Mouse (Mus musculus) retina, adult 2 months (tissue): Measurements from ENCODE around the gene Azin2.

Source experiments
- DNase-seq: peaks from one replicate; pipeline ENCODE4 v3.0.0-alpha.2; 2012; ENCODE audit warnings: low read depth, low spot score

Gene Azin2

DNA sequence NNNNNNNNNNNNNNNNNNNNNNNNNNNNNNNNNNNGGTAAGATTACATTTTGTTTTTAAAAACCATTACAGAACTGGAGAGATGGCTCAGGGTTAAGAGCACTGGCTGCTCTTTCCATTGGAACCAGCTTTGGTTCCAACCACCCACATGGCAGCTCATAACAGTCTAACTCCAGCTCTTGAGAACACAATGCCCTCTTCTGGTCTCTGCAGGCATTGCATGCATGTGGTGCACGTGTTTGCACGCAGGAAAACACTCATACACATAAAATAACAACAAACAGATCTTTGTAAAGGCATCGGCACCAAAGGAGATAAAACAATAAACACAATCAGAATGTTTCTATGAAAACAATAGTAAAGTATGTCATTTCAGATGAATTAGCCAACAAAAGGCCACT is 19.9 kb downstream of the Azin2 start:
- no peak for DNase-seq

DNA sequence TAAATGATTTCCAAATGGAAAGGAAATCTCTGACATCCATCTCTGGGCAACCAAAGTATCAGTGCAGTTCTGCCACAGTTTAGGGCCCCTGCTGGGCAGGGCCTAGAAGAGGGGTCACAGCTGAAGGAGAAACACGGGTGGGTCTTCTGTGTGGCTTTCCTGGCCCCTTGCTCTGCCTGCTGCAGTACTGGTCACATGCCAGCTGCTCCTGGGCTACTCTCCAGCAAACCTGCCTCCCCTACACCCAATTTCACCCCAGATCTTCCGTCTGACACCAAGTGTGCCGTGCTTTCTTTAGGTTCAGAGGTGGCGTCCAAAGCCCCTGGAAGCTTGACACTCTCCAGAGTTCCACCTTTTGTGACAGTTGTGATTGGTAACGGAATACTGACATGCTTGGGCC is 26.6 kb downstream of the Azin2 start:
- DNase-seq: no peak

DNA sequence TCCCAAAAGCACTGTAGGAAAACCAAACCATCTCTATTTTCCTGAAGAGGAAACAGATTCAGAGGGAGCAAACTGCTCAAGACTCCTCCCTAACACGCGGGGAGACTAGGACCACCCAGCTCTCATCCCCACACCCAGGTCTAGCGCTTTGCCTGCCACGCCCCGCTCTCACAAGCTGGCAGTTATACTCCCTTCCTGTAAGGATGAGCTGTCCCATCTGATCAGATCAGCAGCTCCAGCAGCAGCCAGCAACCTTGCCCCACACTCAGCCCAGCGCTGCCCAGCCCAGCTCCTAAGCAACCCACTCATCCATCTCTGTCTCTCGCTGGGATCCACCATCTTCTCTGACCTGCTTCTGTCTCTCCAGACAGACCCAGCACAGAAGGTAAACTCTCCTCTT is 29.5 kb downstream of the Azin2 start:
- DNase-seq: no peak

DNA sequence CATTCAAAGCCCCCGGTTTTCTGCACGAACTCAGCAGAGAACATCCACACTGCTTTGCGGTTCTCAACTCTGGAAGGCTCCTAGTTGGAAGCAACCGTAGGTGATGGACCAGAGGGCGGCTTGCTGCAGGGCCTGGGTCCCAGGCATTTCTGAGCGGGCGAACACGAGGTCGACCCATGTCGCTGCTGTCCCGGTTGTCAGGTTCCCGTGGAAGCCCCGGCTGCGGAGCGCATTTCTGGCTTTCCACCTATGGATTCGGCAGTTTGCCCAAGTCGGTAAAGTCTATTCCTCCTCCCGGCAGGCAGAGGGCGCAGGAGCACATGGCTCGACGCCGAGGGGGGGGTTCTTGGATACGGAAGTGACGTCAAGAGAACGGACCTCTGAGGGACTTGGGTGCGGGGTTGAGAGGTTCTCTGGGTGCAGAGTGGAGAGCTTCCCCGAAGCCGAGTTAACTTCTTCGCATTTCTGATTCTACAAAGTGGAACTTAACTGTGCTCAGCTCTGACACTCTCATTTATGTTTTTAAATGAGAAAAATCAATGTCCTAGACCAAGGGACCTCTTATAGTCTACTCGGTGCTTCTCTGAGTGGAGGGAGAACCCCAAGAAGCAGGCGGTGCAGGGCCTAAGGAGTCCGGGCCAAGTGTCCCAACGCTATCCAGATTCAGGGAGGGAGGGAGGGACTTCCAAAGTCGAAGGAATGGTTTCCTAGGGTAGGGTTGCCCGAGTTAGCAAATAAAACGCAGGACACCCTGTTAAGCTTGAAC is 37.2 kb downstream of the Azin2 start:
- DNase-seq: peak; percentile 83

DNA sequence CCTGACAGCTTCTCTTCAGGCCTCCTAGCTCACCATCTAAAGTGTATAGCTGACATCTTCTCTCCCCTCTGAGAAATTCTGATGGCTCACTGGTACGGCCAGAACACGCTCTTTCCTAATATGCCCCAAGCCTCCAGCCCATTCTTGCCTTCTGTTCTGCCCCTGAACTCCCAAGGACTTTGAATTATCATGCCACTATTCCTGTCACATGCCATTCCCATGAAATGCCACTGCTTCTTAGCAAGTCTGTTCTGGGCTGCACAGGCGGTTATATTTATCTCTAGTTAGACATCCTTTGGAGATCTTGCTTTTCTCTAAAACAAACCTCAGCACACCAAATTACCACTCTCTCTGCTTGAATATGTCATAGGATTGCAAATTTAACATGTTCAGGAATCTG is 38.6 kb downstream of the Azin2 start:
- DNase-seq: no peak

DNA sequence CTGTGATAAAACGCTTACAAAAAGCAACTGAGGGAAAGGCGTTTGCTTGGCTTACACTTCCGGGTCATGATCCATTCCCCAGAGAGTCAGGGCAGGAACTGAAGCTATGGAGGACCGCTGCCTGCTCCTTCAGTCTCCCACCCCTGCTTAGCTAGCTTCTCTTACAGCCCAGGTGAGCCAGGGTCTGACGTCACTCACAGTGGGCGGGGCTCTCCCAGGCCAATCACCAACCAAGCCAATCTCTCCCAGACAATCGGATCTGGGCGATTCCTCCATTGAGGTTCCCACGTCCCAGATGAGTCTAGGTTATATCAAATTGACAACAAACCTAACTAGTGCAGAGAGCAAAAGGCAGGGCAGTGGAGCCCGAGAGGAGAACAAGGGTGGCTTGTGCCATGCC is 43.1 kb downstream of the Azin2 start:
- DNase-seq: no peak

DNA sequence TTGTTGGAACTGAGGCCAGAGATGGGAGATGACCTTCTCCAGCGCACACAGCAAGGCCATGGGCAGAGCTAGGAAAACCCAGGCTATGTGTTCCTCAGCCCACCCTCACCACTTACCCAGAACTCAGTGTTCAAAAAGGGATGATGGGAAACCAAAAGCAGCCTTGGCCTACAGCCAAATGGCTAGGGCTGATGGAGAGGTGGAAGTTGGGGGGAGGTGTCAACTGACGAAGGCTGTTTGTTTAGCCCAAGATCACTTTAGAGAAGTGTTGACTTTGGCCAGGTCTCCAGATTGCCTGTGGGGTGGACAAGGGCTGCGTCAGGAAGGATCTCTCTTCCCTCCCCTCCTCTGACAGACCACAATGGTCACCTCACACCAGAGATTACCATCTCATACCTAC is 44.1 kb downstream of the Azin2 start:
- DNase-seq: no peak

DNA sequence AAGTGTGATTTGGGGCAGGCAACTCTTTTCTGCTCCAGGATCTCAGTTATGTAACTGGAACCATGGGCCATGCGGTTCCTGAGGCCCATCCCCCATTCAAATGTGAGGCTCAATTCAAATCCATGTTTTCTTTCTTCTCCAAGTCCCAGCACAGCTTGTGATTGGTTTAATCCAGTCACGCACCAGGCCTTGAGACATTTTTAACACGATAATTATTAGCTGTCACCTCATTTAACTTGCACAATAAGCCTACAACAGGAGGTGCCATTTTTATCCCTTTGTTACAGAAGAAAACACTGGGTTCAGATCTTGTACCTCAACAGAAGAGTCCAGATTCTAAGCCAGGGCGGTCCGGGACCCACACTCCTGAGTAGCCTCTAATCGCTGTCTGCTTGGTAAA is 44.5 kb downstream of the Azin2 start:
- no peak for DNase-seq

DNA sequence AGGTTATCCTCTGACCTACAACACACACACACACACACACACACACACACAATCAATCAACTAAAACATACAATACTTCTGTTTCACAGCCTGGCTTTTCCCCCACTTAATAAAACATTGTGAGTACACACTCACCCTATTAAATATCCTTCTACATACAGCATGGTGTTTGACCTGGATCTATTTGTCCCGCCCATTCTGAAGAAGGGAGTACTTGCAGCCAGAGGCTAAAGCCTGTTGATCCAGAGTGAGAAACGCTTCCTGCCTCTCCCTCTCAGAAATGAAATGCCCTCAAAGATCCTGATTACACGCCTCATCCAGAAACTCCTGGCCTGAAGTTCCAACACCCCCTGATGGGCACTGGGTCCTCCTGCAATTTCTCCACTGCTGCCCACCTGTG is 45.1 kb downstream of the Azin2 start:
- DNase-seq: no peak

DNA sequence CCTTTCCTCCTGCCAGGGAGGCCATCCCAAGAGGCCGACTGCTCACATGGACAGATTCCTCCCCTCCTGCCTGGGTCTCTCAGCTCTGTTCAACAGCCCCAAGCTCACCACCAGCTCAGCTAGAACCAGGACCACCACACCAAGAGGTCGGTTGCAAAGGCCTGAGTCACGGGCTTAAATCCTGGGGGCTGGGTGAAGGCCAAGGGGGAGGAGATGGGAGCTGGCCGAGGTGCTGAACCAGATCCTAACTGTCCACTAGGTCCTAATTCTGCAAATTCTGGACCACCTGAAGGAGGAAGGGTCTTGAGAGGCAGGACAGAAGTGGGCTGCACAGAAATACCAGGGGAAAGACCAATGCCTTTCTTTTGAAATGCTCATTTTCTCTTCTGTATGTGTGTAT is 48.4 kb downstream of the Azin2 start:
- DNase-seq: no peak

DNA sequence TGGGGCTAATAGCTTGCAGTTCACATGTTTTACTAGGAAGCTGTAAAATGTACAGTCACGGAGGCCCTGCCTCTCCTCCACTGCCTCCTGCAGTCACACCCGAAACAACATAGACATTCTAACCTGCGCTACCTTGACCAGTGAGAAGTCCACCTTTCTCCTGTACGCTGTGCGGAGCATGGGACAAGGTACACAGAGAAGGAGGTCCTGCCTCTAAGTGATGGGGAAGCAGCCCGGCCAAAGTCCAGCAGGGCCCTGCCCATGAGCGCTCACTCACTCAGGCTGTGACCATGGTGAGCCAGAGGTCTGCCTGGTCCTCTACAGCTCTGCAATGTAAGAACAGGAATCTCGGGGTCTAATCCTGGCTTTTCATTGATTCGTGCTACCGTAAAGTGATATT is 50.2 kb downstream of the Azin2 start:
- DNase-seq: no peak

DNA sequence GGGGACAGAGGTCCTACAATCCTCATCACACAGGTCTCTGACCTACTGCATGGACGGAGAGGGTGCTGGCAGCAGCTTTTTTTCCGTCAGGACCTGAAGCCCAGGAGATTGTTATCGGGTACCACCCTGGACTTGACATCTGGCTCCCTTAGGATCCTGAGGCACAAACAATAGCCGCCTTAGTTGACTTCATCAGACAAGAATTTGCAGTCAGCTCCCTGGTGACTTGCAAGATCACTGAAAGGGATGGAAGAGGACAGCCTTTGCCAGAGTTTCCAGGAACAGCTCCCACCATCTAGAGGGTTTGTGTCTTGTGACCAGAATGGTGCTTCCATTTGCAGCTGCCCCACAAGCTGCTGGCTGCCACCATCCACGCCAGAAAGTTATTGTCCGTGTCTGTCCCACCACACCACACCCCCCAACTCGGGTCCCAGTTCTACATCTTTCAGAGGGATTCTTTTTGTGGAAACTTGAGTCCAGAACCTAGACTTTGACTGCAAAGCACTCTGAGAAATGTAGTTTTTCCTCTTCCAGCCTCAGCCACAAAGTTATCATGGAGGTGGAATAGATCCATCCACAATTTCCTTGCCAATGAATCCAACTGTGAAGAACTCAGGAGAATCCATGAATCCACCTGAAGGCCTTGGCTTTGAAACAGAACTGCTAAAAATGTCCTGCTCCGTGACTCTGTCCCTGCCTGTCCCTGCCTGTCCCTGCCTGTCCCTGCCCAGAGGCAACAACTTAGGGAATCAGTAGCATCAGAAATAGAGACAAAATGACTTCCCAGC is 51.8 kb downstream of the Azin2 start:
- DNase-seq: no peak

DNA sequence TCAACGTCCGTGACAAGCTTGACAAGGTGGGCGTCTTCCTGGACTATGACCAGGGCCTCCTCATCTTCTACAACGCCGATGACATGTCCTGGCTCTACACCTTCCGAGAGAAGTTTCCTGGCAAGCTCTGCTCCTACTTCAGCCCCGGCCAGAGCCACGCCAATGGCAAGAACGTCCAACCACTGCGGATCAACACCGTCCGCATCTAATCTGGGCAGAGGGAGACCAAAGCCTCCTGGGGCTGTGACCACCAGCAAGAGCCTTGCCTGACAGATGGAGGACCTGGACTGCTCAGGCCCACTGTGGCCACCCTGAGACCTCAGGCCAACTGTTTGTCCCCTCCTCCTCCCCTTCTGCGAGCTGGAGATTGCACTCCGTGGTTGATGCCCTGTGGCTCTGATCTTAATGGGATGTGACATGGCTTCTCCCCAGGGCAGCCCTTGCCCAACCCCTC is 52.8 kb downstream of the Azin2 start:
- DNase-seq: no peak

DNA sequence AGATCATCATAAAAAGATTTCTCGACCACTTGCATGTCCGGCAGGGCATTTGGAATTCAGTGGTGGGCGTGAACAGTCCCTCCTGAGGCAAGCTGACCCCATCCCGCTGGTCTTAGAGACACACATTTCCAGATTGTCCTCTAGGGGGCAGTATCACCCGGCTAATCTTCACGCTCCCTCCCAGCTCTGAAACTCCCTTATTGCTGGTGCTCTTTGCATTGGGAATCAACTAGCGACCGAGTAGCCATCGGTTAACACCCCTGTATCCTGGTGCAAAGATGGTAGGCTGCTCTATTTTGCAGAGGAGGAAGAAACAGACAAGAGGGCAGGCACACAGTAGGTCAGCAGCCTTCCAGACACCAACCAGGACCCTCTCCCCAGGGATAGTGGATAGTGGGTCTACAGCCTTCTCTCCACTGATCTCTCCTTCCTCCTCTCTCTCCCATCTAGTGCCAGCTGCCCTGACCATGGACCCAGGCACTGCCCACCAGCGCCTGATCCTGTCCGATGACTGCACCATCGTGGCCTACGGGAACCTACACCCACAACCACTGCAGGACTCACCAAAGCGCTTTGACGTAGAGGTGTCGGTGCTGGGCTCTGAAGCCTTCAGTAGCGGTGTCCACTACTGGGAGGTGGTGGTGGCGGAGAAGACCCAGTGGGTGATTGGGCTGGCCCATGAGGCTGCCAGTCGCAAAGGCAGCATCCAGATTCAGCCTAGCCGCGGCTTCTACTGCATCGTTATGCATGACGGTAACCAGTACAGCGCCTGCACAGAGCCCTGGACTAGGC is 53.5 kb downstream of the Azin2 start:
- DNase-seq: peak; percentile 22

DNA sequence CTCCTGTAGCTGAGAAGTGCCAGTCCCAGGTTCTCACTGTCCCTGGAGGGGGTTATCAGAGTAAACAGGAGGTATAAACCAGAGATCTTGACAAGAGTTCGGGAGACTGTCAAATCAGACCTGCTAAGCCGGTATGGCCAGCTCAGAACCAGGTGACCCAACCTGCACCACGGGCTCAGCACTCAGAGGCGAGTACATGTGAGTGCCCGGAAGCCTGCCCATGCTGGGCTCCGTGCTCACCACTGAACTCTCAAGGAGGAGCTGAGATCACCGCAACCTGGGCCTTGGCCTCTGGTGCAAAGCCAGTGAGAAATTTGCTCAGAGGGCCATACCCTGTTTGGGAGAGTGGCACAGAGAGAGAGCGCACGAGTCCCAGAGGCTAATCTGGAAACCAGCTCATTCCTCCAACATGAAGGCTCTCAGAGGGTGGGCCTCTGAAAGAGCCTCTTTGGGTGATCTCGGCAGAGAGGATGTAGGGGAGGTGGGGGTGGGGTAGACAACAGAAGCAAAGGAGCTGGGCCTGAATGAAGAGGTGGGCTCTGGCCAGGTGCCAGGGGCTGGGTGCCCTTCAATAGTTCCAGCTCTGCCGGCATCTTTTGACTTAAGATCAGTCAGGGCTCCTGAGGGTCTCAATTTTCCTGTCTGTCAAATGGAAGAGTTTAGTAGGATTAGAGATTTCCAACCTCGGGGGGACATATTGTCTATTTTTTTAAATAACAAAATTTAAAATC is 54.8 kb downstream of the Azin2 start:
- DNase-seq: no peak

DNA sequence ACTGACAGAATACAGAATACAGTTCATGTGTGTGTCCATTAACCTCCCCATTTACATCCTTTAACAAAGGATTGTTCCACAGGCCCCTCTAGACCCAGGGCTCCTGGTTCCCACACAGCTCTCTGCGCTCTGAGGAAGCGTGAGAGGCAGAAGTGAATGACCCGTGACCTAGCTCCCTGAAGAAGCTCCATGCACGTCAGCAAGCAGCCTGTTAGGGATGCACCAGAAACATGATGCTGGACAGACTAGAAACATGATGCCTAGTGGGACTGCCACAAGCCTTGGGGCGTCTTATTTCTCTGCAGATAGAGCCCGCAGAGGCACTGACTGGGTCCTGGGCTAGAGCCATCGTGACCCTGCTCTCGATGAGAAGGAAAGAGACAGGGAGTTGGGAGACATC is 55.5 kb downstream of the Azin2 start:
- DNase-seq: no peak

DNA sequence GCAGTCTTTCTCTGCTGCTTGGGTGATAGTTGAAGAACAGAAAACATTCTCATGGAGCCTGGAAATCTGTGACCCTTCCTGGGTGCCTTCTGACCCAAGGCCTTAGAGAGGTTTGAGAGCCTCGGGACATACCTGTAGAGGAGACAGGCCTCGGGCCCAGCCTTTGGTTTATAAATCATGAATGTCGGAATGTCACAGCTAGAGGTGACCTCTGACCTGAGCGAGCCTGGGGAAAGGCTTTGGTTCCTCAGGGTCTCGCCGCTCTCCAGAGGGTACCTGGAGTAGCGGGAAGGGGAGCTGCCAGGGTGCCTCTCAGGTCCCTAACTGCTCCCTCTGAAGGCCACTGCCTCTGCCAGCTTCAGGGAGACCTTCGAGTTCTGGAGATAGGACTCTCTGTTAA is 57.0 kb downstream of the Azin2 start:
- DNase-seq: no peak

DNA sequence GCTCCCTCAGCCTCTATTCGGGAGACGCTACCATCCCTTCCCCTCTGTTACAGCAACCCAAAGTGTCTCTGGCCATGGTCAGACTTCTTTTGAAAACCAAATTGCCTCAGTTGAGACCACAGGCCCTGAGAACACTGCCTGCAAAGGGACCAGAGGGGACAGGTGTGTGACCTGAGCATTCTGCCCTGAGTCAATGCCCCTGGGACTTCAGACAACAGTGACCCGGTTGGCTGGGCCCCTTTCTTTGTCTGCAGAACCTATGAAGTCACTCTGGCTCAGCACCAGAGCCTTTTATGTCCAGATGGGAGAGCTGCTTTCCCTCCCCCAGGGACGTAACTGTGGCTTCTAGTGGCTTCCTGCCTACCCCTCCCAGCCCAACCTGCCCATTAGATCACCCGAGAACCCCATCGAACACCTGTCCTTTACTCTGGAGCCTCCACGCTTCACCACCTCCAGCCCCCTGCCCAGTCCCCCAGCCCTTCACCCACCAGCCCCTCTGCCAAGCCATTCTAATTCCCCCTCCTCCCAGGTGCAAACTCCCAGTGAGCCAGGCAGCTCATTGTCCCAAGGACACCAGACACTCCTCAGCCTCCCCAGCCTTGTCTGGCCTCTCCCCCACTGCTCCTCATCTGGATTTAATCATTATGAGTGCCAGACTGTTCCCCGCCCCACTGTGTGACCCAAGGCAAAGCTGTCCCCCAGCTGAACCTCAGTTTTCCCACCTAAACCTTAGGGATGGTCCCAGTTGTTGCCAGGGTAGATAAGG is 58.0 kb downstream of the Azin2 start:
- no peak for DNase-seq

DNA sequence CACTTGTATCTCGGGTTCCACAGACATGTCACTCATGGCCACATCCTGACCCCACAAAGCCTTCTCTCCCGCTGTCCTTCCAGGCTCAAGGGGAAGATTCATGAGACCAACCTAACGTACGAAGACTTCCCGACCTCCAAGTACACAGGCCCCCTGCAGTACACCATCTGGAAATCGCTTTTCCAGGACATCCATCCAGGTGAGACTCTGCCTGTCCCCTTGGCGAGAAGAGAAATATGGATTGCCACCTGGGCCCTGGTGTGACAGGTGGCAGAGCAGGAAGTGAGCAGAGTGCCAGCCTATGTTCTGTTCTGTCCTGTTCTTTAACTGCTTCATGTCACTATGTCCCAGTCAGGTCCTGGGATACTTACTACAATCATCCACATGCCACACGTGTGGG is 59.9 kb downstream of the Azin2 start:
- DNase-seq: no peak

DNA sequence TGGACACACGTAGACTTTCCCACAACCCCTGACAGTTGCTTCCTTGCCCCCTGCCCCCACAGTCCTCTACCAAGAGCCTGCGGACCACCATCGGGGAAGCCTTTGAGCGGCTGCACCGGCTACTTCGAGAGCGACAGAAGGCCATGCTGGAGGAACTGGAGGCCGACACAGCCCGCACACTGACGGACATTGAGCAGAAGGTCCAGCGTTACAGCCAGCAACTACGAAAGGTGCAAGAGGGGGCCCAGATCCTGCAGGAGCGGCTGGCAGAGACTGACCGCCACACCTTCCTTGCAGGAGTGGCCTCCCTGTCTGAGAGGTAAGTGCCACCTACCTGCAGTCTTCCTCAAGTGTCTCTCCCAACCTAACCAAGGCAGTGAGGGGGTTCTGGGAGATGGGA is 61.8 kb downstream of the Azin2 start:
- DNase-seq: no peak

DNA sequence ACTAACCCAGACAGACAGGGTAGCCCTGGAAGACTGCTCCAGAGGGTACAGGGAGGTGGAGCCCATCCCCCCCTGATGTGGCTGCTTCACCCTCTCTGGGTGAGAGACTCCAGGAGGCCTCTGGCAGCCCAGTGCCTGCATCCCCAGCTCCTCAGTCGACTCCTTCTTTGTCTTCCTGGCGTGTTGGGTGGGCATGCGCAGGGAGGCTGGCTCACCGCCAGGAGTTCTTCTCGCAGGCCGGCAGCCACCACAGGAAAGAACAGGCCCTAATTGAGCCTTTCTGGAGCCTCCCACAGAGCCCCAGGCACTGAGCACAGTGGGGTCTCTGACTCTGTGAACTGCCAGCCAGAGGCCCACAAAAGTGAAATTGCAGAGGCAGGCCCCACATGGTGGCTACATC is 62.9 kb downstream of the Azin2 start:
- no peak for DNase-seq
